Mouse (Mus musculus) right cerebral cortex, postnatal 25 days (tissue): ENCODE measurements around the gene Sema5b.
A peak's percentile ranks its signal among the peaks of the same experiment; 100 is the strongest.

Experiments
- DNase-seq: peaks from one replicate; pipeline ENCODE4 v3.0.0; 2022

Sema5b gene

DNA sequence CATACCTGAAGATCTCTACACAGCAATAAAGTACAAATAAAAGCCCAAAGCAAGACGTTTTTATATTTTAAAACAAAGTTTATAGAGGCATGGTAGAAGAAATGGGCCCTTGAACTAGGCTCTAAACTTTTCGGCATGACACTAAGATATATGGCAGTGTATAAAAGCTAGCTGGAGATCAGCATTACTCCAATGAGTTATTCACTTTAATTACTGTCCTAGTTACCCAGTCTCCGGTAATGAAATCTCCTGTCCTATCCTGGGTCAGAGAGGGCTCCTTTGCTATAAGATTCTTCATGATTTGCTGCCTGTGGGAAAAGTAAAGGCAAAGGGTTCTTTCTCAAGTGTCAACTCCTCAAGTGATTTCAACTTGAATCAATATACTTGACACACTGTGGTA lies 98.6 kb downstream of the Sema5b start:
- no peak for DNase-seq

DNA sequence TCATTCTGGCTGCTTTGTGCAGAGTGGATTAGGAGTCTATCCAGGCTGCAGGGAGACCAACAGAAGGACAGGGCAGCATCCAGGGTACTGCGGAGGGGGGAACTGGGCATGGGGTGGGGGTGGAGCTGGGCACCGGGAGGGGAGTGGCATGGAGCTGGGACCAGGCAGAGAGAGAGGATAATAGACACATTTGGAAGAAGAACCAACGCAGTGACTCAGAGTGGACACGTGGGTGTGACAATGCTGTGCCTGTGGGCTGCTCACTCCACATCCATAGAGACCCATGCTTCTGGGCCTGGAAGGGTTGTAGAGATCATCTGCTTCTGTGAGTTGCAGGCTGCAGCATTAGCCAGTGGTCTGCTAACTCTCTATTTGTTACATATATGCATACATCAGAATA lies 107.9 kb downstream of the Sema5b start:
- DNase-seq, result no peak

DNA sequence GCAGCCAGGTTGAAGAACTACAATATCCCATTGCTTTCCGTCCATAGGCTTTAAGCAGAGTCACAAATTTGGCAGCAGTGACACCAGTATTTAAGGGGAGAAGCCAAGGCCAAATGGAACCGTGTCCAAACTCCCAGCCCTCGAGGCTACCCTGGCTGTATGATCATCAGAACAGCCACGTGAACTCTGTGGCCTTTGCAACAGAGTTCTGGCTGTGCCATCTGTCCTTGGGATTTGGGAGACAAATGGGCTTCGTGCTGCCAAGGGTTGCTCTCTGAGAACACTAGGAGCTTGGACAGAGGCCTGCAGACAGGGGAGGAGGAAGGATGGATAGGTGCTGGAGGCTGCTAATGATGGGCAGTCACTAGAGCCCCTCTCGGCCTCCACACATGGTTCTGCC lies 111.3 kb downstream of the Sema5b start:
- DNase-seq, result no peak

DNA sequence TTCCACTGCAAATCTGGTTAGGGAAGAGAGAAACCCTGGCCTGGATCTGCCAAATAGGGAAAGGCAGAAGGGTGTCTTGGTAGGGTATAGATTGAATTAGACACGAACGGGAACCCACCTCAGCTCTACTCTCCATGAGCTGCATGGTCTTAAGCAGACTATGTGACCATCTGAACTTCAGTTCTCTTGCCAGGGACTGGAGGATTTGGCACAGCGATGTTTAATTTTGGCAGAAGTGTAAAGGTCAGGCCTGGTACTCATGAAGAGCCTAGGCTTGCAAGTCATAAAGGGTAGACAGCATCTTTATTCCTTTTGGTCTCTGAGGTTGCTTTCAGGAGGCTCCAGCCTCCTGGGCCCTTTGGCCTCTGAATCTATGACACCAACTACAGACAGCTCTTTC lies 111.8 kb downstream of the Sema5b start:
- no peak for DNase-seq

DNA sequence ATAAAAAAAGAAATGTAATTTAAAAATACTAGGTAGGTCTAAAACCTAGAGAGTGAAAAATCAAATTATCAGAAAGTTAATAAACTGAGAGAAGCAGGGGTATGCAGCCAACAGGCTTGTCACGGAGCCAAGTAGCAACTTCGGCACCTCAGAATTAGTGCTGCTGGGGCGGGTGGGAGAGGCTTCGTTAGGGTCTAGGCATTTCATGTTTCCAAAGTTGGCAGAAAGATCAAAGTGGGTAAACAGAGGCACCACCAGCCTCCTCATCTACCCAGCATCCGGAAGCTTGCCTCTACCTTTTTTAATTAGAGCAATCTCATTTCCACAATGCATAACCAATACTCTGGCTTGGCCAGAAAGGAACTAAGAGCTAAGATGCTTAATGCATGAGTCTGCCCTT lies 113.0 kb downstream of the Sema5b start:
- no peak for DNase-seq

DNA sequence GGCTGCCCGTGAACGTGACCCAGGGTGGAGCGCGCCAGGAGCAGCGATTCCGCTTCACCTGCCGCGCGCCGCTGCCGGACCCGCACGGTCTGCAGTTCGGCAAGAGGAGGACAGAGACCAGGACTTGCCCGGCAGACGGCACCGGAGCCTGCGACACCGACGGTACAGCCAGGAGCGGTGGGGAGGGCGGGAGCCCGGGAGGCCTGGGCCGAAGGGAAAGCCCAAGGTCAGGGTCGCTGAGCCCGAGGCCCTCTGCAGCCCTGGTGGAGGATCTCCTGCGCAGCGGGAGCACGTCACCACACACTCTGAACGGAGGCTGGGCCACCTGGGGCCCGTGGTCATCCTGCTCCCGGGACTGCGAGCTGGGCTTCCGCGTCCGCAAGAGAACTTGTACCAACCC lies 119.3 kb downstream of the Sema5b start:
- no peak for DNase-seq

DNA sequence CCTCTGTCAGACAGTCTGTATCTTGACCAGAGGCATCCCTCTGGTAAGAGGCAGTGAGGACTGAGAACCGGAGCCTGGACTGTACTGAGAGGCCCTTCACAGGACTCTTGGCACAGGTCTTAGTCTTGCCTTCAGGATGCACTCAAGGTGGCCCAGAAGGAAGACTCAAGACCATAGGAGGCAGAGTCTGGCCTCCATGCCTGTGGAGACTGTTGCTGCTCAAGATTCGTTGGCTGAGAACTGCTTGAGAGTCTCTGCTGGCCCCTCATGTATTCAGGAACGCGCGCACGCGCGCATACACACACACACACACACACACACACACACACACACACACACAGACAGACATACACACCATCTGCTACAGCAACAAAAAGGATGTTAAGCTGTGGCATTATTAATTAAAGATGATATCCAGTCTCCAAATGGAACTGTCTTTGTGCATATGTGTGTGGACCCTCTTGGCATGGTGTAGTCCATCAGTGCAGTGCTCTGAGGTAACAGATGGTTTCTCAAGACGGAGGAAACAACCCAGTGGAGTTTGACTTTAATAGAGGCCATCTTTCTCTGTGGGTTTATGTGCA lies 123.0 kb downstream of the Sema5b start:
- DNase-seq, result no peak

DNA sequence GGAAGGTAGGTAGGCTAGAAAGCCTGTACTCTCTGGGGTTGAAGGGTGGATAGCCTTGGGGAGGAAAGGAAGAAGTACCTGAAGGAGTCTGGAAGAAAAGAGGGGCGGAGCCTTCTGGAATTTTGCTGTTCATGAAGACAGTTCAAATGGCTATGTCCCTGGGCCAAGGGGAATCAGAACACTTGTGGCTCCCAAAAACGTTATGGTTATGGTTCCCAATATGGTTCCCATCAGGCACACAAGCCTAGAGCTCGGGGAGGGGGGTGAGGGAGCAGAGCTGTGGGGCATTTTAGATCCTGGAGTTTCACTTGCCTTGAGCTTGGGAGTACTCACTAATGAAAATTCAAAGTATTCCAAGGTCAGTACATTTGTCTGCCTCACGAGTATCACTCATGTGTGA lies 123.9 kb downstream of the Sema5b start:
- no peak for DNase-seq

DNA sequence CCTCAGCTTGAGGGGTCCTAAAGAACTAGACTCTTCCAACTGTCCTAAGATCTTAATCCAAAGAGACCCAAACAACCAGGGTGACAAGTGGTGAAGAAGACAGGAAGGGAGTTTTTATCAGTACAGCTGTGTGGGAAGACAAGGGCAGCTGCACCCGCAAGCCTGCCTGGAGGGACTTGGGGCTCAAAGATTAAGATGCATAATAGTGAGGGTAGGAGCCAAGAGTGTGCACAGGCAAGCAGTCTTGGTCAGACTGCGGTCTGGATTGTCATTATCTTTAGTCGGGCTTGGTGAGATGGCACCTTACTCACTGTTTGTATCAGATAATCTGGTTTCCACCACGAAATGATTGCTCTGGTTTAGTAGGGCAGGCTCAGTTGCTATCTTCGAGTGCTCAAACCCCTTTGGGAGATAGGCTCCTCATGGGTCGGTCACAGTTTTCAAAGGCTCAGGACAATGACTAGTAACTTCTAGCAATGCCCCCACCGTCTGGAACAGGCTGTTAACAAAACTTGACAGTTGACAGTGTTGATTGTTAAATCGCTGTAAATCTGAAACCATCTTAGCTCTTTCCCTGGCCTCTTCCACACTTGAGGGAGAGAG lies 136.7 kb downstream of the Sema5b start:
- DNase-seq, result no peak

DNA sequence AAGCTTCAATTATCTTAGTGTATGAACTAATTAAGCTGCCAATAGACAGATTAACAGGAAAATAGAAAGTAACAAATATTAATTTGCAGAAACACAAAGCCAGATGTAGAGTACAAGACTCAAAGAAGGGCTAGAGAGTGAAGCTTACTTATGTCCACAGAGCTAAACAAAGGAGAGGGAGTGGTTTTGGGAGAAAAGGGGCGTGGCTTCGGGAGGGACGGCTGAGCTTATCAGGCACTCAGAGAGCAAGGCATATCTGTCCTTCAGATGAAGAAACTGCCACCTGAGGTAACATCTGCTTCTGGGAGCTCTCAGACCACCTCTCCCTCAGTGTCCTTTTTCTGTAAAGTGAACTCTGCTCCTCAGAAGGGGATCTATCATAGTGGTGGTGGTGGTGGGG lies 137.5 kb downstream of the Sema5b start:
- no peak for DNase-seq

DNA sequence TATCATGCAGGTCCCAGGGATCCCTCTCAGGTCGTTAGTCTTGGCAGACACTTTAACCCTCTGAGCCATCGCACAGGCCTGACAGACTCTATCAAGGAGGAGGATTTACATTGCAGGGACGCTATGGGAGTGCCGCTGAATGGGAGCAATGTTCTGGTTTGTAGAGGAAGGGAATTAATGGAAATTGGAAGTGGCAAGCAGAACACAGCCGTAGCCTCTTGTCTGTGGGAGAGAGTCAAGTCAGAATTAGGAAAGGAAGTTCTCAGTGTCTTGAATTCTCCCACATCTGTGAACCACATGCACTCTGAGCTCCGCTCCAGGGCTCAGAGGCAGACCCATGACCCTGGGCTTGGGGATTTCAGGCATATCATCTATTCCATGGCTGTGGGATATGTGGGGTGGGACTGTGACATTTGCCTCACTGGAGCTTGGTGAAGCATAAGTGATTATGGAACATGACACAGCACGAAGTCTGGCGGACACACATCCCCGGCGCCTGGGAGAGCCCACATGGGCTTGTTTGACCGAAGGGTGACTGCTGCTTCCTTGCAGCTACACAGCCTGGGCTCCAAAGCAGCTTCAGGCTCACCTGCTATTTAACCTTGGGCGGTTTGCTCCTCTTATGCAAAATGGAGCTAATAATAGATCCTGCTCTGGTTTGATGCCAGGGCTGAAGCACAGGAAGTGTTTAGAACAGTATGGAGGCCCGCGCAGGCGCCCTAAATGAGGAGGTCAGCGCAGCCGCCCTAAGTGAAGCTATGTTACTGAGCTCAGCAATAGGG lies 140.6 kb downstream of the Sema5b start:
- DNase-seq, result no peak

DNA sequence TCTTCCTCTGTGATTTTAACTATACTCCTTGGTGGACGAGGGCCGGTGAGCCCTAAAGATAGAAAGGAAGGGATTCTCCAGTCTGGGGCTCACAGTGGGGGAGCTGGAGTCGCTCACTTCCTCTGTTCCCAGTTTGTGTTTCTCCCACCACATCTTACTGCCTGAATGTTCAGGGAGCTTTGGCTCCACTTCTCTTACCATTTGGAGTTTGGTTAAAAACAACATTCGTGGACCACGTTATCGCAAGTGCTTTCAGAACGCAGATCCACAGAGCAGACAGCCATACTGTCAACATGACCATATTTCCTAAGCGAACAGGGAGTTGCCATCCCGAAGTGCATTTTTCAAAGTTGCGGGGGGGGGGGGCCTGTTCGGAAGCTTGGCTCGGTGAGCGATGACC lies 144.1 kb downstream of the Sema5b start:
- no peak for DNase-seq

DNA sequence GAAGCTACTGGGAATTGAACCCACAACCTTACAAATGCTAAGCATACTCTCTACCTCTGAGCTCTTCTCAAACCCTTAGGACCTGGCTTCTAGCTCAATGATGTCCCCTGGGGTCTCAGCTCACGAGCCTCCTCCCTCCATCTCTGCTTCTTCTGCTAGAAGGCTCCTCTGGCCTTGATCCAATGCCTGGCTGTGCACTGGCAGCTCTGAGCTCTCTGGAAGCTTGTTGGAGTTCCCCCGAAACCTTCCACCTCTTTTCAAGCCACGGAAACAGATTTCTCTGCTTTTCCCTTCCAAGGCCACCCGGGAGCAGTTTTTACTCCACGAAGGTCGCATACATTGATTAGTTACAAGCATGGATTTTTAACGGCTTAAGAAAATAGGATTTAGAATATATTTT lies 145.5 kb downstream of the Sema5b start:
- DNase-seq, result no peak

DNA sequence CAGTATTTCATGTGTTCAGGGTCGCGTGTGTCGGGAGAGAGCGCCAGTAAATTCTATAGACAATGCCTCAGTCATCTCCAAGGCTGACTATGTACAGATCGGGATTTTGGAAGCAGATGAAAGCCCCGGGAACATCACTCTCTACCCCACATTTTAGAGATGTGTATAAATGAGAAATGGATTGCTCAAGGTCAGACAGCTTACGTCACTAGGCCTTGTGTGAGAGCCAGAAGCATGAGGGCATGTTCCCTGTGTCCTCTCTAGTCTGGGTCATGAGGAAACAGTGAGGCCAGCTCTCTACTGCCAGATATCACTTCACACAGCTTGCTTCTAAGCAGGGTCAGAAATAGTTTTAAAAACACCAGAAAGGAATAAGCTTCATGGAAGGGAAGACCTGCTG lies 150.7 kb downstream of the Sema5b start:
- DNase-seq, result no peak

DNA sequence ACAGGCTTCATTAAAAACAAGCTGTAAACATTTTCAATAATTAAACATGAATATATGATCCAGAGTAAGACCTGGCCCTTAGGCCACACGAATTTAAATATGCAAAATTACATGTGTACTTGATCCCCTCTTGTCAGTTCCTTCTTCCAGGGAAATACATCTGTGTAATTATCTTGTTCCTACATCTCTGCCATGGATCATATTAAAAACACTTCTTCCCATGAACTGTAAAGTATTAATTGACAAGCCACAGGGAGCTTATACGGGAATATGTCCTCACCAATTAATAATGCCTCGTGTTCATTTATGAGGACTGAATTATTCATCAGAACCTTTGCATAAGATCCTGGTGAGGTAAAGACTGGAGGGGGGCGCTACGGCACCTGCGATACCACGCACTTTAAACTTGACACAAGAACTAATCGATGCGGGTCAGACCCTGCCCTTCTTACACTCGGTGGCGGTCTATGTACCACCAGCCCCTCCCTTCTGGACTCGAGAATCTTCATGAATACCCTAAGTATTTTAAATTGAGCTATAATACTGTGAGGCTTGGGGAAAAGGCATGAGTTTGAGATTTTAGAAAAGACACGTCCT lies 153.4 kb downstream of the Sema5b start:
- no peak for DNase-seq

DNA sequence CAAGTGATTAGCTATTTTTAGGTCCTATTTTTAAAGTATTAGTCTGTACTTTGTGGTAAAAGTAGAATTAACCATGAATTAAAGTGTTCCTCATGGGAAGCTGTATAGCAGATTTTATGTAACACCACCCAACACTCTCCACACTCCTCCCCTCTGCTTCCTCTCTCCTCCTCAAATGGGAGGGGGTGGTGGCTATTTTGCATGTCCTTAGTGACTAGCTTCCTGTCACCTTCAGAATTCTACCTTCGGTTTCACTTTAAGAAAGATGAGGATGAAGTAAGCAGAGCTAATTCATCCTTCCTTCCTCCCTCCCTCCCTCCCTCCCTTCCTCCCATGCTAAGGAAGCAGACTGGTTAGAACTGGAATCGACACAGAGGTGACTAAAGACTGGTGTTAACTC lies 155.2 kb downstream of the Sema5b start:
- no peak for DNase-seq

DNA sequence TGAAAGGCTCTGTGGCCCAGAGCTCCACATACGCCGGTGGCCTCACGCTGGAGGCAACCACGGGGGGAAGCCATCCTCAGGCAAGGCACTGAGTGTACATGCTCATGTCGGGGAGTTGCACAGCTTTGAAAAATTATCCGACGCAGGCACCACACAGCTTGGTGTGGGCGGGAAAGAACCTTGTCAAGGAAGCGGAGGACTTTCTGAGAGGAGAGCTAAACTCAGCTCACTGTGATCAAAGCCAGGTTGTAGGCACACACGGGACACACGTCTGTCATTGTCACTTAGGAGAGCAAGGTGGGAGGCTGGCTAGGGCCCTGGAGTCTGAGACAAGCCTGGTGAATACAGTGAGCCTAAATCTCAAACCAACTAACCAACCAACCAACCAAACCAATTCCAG lies 160.9 kb downstream of the Sema5b start:
- DNase-seq, result peak; percentile 43

DNA sequence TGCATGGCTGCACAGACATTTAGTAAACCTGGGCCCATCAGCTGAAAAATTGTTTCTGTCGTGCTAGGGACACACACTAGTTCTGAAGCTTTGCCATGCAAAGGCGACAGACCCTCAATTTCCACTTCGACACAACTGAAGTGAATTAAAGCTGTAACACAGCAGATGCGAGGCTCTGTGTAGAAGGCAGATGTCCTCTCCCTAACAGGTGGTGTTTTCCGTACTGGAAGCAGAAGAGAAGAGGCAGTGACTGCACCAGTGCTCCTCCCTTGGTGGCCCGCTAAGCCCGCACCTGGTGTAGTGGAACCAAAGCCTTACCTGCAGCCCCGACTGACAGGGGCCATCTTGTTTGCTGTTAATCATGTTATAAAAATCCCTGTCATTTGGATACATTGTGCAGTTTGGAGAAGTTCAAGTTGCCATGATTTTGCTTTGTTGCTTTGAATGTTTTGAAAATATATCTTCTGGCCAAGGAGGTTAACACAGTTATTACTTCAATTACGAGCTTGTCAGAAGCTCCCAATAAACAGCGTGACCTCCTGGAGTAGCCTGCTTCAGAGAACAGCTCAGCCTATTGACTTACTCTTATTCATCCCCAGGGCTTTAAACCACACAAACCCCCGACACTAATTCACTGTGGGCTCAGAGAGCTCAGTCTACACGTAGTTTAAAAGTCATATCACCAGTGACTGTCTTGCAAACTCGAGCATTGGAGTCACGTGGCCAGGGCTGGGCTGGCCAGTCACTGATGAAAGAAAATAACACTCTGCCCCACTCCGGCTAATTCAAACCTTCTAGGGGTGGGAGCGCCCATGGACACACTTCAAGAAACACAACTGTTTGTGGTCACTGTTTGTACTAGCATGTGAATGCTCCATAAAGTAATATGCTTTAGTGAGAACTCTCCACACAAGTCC lies 163.1 kb downstream of the Sema5b start:
- no peak for DNase-seq

DNA sequence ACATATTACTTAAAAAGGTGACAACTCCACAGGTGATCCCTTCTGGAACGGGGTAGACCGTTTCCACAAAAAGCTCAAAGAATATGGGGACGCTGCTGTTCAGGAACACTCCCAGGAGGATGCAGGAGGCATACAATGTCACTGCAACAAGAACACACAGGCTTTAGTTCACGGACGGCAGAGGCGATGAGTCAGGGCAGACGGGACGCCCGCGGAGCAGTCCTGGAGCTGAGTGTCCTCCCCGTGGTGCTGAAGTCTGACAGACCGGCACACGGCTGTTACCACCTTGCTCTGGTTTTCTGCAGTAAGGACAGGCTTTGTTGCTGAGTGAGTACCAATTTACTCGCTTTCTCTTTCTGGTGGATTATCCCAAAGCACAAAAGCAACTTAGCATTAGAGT lies 163.9 kb downstream of the Sema5b start:
- DNase-seq, result no peak

DNA sequence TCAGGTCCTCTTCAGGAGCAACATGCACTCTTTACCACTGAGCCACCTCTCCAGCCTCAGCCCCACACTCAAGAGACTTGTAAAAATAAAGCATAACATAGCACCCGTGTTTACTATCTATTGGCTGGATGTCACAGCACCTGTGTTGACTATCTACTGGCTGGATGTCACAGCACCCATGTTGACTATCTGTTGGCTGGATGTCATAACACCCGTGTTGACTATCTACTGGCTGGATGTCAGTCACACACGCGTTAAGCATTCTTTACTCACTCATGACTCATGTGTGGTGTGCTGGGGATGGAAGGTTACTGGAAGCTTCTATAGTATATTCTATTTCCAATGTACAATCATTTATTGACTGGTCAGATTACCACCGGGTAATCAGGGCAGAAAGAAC lies 166.1 kb downstream of the Sema5b start:
- no peak for DNase-seq

DNA sequence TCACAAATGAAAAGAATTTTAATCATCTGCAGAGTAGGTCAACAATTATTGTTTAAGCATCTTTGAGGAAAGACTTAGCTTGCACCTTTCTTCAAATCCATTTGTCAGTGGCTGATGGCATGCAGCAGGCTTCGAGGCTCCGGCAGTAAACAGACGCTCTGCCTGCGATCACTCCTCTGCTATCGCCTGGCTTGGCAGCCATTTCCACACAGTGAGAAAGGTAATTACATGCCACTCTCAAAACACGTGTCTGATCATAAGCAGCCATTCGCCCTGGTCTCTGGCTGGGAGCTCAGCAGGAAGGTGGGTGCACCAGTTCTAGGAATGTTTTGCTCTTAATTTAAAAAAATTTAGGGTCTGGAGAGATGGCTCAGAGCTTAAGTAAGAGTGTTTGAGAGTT lies 170.1 kb downstream of the Sema5b start:
- DNase-seq, result no peak

DNA sequence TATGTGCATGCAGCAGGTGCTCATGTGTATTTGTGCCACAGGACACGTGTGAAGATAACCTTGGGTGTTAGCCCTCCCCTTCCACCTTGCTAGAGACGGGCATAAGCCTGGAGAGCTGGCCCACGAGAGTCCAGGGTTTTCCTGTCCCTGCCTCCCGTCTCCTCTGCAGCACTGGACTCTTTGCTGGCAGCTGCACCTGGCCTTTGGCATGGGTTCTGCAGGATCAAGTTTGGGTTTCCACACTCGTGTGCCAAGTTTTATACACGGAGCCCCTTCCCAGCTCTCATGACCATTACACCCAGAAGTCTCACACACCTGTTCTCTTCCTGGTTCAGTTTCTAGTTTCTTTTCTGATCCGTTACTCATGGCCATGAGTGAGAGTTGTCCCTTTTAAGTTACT lies 172.7 kb downstream of the Sema5b start:
- DNase-seq, result no peak
